Mouse (Mus musculus): ENCODE measurements at regions not wholly inside any gene's neighbourhood (a gene's known extent, or its start where the extent isn't known, plus 50 kb on each side); places are given as distances from the start of the nearest gene placed in this dataset.

DNA sequence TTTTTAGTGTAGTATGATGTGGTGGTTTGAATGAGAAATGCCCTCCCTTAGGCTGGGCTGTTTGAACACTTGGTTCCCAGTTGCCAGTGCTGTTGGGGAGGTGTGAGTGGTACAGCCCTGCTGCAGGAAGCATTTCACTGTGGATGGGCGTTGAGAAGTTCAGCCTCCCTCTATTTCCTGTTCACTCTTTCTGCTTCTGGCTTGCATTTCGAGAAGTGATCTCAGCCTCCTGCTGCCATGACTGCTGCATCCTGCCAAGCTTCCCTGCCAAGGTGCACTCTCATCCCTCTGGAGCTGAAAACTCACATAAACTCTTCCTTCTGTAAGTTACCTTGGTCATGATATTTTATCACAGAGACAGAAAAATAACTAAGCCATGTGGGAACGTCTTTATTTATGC, 525.8 kb downstream of the Psat1 start:
- WGBS, result 43% methylated on average over 3 of the region's 3 CpGs
- no peaks in the 10 kb centered on the region for H3K36me3 ChIP-seq (ENCODE audit: control insufficient read depth, insufficient read depth, low read length)
- H3K27me3 ChIP-seq (ENCODE audit: control insufficient read depth, insufficient read depth, low read length), result no peaks in the 10 kb centered on the region
- no peak overlapping the region for H3K27ac ChIP-seq (ENCODE audit: insufficient read depth, low read depth, low read length)
- no peak overlapping the region for H3K4me3 ChIP-seq (ENCODE audit: low read depth, low read length)
- no peak for TF ChIP-seq POLR2A (IDR thresholded peaks at IDR 0.05; ENCODE audit: low read depth, low read length)
- H3K4me1 ChIP-seq (ENCODE audit: control insufficient read depth, insufficient read depth, insufficient read length, low read length), result no peaks in the 10 kb centered on the region

DNA sequence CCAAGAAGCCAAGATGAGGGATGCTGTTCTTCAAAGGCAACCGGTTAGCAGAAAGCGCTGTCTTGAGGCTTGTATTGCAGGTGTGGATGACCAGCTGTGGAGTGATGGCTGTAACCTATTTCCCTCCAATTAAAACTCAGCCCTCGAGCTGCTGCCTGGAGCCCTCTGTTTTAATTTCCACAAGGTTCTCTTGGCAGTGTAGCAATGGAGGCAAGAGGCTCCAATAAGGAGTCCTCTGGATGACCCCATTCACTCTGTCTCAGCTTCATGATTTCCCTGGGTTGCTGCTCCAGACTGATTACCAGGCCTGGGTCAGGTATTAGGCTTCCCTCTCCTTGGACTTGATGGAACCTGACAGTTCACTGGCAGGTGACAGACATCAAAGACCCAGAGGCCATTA, 548.5 kb downstream of the Psat1 start:
- Histone ChIP-seq H3K36me3 (ENCODE audit: control insufficient read depth, insufficient read depth, low read length) (no peaks in the 10 kb centered on the region), H3K27ac (ENCODE audit: insufficient read depth, low read depth, low read length) (no peak overlapping the region), H3K4me1 (ENCODE audit: control insufficient read depth, insufficient read depth, insufficient read length, low read length) (no peaks in the 10 kb centered on the region), H3K27me3 (ENCODE audit: control insufficient read depth, insufficient read depth, low read length) (no peaks in the 10 kb centered on the region), H3K4me3 (ENCODE audit: low read depth, low read length) (no peak overlapping the region)
- 79% methylated on average over 3 of the region's 3 CpGs for WGBS
- TF ChIP-seq POLR2A (IDR thresholded peaks at IDR 0.05; ENCODE audit: low read depth, low read length) (no peak), CTCF (IDR thresholded peaks at IDR 0.05; ENCODE audit: extremely low read depth, insufficient read length, insufficient replicate concordance, low read depth, low read length) (no peak)

DNA sequence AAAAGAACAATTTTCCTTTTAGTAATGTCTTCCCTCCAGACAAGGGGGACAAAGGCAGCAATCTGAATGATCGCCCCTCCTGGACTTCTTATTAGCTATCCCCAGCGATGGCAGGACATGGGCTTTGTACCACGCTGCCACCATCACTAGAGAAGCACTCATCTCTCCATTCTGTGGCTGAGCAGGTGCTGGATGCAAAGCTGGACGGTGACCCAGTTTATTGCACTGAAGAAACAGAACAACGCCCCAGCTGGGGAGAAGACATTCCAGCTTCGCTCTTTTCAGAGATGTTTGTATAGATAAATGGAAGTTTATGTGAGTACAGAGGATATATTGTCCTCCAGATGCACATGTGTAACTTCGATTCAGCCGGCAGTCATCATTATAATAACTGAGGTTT, 575.5 kb downstream of the Psat1 start:
- no peak overlapping the region for H3K4me3 ChIP-seq (ENCODE audit: low read depth, low read length)
- no peak overlapping the region for H3K27ac ChIP-seq (ENCODE audit: insufficient read depth, low read depth, low read length)
- TF ChIP-seq CTCF (IDR thresholded peaks at IDR 0.05; ENCODE audit: extremely low read depth, insufficient read length, insufficient replicate concordance, low read depth, low read length) (no peak), POLR2A (IDR thresholded peaks at IDR 0.05; ENCODE audit: low read depth, low read length) (no peak)
- no peaks in the 10 kb centered on the region for H3K36me3 ChIP-seq (ENCODE audit: control insufficient read depth, insufficient read depth, low read length)
- WGBS, result 57% methylated on average over 8 of the region's 8 CpGs
- H3K4me1 ChIP-seq (ENCODE audit: control insufficient read depth, insufficient read depth, insufficient read length, low read length), result no peaks in the 10 kb centered on the region
- H3K27me3 ChIP-seq (ENCODE audit: control insufficient read depth, insufficient read depth, low read length), result no peaks in the 10 kb centered on the region

DNA sequence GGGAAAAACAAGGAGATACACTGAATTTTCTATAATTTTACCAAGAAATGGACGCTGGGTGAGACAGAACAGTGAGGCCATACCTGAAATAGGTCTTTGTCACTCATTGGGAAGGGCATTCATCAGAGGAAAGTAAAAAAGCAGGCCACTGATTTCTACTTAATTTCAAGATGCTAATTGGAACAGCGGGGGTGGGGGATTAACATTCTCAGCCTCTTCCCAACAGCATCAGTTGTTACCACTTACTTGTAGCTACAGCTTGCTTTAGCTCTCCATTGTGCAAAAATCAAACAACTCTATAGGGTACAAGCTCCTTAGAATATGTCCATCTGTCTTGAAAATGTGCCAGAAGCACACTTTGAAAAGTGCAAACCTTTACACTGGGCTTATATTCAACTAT, 580.2 kb downstream of the Psat1 start:
- TF ChIP-seq POLR2A (IDR thresholded peaks at IDR 0.05; ENCODE audit: low read depth, low read length), result no peak
- TF ChIP-seq CTCF (IDR thresholded peaks at IDR 0.05; ENCODE audit: extremely low read depth, insufficient read length, insufficient replicate concordance, low read depth, low read length), result no peak
- 47% methylated on average over 2 of the region's 2 CpGs for WGBS
- H3K27me3 ChIP-seq (ENCODE audit: control insufficient read depth, insufficient read depth, low read length), result no peaks in the 10 kb centered on the region
- no peaks in the 10 kb centered on the region for H3K4me1 ChIP-seq (ENCODE audit: control insufficient read depth, insufficient read depth, insufficient read length, low read length)
- H3K36me3 ChIP-seq (ENCODE audit: control insufficient read depth, insufficient read depth, low read length), result no peaks in the 10 kb centered on the region
- H3K27ac ChIP-seq (ENCODE audit: insufficient read depth, low read depth, low read length), result no peak overlapping the region
- H3K4me3 ChIP-seq (ENCODE audit: low read depth, low read length), result no peak overlapping the region

DNA sequence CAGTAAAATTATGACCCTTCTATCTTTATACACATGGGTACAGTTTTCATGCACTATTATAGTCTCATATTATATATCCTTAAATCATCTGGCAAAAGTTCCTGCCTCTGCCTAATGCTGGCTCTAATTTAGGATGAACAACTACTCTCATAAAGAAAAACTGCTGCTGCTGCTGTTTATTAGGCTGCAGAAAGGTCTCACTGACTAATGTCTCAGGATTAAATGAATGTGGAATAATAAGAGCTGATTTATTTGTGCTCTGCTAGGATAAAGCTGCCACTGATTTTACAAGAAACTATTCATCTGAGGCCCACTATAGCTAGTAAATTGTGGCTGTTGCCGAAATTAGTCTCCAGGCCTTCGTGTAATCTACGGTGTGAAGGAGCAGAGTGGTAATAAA, 590.0 kb downstream of the Psat1 start:
- H3K4me3 ChIP-seq (ENCODE audit: low read depth, low read length), result no peak overlapping the region
- TF ChIP-seq POLR2A (IDR thresholded peaks at IDR 0.05; ENCODE audit: low read depth, low read length) (no peak), CTCF (IDR thresholded peaks at IDR 0.05; ENCODE audit: extremely low read depth, insufficient read length, insufficient replicate concordance, low read depth, low read length) (no peak)
- no peaks in the 10 kb centered on the region for H3K27me3 ChIP-seq (ENCODE audit: control insufficient read depth, insufficient read depth, low read length)
- H3K36me3 ChIP-seq (ENCODE audit: control insufficient read depth, insufficient read depth, low read length), result no peaks in the 10 kb centered on the region
- H3K27ac ChIP-seq (ENCODE audit: insufficient read depth, low read depth, low read length), result no peak overlapping the region
- 73% methylated on average over 3 of the region's 3 CpGs for WGBS
- no peaks in the 10 kb centered on the region for H3K4me1 ChIP-seq (ENCODE audit: control insufficient read depth, insufficient read depth, insufficient read length, low read length)

DNA sequence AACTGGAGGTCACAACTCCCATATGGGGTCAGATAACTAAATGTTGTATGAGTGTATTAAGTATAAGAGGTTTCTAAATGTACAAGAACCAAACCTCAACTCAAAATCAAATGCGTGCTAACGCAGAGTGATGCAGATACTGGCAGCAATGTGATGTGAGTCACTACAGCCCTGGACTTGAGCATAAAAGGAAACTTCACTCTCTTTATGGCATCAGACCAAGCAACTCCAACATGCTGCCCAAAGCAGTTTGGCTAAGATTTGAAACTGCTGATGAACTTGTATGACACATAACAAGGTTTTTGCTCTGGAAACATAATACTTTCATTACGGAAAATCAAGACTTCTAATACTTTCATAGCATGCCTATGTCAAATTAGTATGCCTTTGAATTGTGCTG, 598.8 kb downstream of the Psat1 start:
- Histone ChIP-seq H3K4me1 (ENCODE audit: control insufficient read depth, insufficient read depth, insufficient read length, low read length) (no peaks in the 10 kb centered on the region), H3K27me3 (ENCODE audit: control insufficient read depth, insufficient read depth, low read length) (no peaks in the 10 kb centered on the region), H3K36me3 (ENCODE audit: control insufficient read depth, insufficient read depth, low read length) (no peaks in the 10 kb centered on the region), H3K4me3 (ENCODE audit: low read depth, low read length) (no peak overlapping the region), H3K27ac (ENCODE audit: insufficient read depth, low read depth, low read length) (no peak overlapping the region)
- 83% methylated on average over 3 of the region's 3 CpGs for WGBS
- TF ChIP-seq CTCF (IDR thresholded peaks at IDR 0.05; ENCODE audit: extremely low read depth, insufficient read length, insufficient replicate concordance, low read depth, low read length), result no peak

DNA sequence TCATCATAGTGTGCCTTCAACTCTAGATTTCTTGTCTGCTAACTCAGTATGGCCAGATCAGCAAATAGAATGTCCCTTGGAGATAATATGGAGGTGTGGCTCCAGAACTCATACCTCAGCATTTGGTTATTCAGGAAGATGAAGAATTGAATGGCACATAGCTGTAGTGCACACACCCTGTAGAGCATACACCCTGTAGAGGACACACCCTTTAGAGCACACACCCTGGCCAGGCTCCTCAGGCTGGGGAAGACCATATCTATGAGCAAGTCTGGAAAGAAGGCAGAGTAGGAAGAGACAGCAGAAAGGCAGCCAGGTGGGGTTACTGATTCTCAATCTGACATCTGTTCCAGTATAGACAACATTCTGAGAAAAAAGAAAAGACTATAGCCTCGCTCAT, 604.9 kb downstream of the Psat1 start:
- H3K27me3 ChIP-seq (ENCODE audit: control insufficient read depth, insufficient read depth, low read length), result no peaks in the 10 kb centered on the region
- no peaks in the 10 kb centered on the region for H3K4me1 ChIP-seq (ENCODE audit: control insufficient read depth, insufficient read depth, insufficient read length, low read length)
- TF ChIP-seq CTCF (IDR thresholded peaks at IDR 0.05; ENCODE audit: extremely low read depth, insufficient read length, insufficient replicate concordance, low read depth, low read length), result no peak
- TF ChIP-seq POLR2A (IDR thresholded peaks at IDR 0.05; ENCODE audit: low read depth, low read length), result no peak
- WGBS, result 68% methylated on average over 1 of the region's 1 CpGs
- H3K36me3 ChIP-seq (ENCODE audit: control insufficient read depth, insufficient read depth, low read length), result no peaks in the 10 kb centered on the region
- H3K4me3 ChIP-seq (ENCODE audit: low read depth, low read length), result no peak overlapping the region
- no peak overlapping the region for H3K27ac ChIP-seq (ENCODE audit: insufficient read depth, low read depth, low read length)

DNA sequence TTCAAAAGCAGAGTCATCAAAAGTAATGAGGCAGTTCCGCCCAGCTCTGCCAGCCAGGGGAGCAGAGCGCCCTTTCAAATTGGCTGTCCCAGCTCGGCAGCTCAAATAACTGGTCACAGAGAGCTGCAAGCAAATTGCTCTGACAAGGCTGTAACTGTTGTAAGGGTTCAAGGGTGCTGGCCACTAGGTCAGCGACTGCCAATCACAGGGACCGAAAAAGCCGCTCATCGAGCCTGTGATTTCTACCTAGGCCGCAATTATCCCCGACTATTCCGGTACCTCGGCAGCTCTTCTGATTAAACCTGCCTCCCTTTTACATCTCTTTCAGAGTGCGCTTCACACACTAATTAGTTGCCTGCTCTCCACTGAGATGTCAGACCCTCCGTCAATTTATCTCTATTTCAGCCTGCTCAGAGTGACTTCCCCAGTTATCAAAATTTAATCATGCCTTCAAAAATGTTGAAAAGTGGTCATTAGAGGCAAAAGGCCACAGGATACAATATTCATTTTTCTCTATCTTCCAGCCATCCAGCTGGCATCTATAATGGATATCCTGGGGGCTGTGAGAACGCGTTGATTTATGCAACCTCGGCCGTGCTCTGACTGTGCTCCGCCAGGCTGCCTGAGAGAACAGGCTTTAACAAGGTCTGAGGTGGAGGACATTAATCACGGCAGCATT, 606.7 kb downstream of the Psat1 start:
- WGBS, result 75% methylated on average over 19 of the region's 19 CpGs
- no peaks in the 10 kb centered on the region for H3K4me1 ChIP-seq (ENCODE audit: control insufficient read depth, insufficient read depth, insufficient read length, low read length)
- no peak overlapping the region for H3K27ac ChIP-seq (ENCODE audit: insufficient read depth, low read depth, low read length)
- no peaks in the 10 kb centered on the region for H3K36me3 ChIP-seq (ENCODE audit: control insufficient read depth, insufficient read depth, low read length)
- H3K27me3 ChIP-seq (ENCODE audit: control insufficient read depth, insufficient read depth, low read length), result no peaks in the 10 kb centered on the region
- H3K4me3 ChIP-seq (ENCODE audit: low read depth, low read length), result no peak overlapping the region
- TF ChIP-seq CTCF (IDR thresholded peaks at IDR 0.05; ENCODE audit: extremely low read depth, insufficient read length, insufficient replicate concordance, low read depth, low read length) (no peak), POLR2A (IDR thresholded peaks at IDR 0.05; ENCODE audit: low read depth, low read length) (no peak)
